Comparison of ENCODE assay signal across 31 mouse cellular contexts in the genomic region with DNA sequence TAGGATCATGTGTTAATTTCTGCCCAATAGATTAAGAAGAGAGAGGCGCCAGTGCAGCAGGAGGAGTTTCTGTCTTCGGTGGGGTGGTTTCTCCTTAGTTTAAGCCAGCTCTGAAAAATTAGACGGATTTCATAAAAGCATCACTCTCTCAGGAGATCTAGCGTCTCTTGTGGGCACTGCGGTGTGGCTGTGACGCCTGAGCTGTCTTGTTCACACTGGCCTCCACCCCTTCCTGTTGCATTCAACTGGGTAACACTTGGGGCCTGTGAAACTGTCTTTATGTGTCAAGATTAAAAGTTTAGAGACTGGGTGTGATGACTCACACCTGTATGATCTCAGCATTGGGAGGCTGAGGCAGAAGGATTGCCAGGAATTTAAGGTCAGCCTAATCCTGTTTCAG. TPM values are rescaled to one million over a fixed set of nuclear protein-coding genes. Genes with fewer than 3 reads are reported as not detected.
DNase-seq lines count a peak whose midpoint lies in the region; ATAC-seq and TF ChIP-seq lines count a peak whose summit lies in the region.
"Had no signal": no experiment of that assay in that cellular context is flagged by ENCODE, and none has a peak within 500 bp of the region (broad histone marks: within the 10 kb centered on the region; RNA-seq: fewer than 3 reads in every experiment).

No protein-coding gene starts in this region.

- H3K4me3 ChIP-seq in spleen, adult 2 months (ENCODE audit: extremely low read depth, insufficient read depth, insufficient read length): no peak overlapping the region
- H3K4me3 ChIP-seq: embryonic facial prominence, embryonic 12.5 days; embryonic facial prominence, embryonic 15.5 days; heart, embryonic 12.5 days; heart, embryonic 15.5 days; intestine, embryonic 15.5 days had no signal

- no peaks in the 10 kb centered on the region for H3K4me1 ChIP-seq in spleen, adult 2 months (ENCODE audit: control insufficient read depth, insufficient read depth, insufficient read length)
- H3K4me1 ChIP-seq: embryonic facial prominence, embryonic 12.5 days; embryonic facial prominence, embryonic 15.5 days; heart, embryonic 12.5 days; heart, embryonic 15.5 days; intestine, embryonic 15.5 days had no signal

- 84% methylated on average over 6 of the region's 6 CpGs for WGBS in spleen, adult 2 months

- peak; percentile 53 for ATAC-seq in activated CD4-positive, CD25-positive, alpha-beta regulatory T cell, adult 4 months
- ATAC-seq in monocyte, adult 5-6 weeks (replicated peaks; ENCODE audit: insufficient number of reproducible peaks, low FRiP score, low TSS enrichment, poor library complexity, severe bottlenecking): peak; percentile 69
- ATAC-seq in neutrophil, adult 5-6 weeks (ENCODE audit: extremely low read depth, insufficient number of reproducible peaks, low FRiP score, poor library complexity, severe bottlenecking): peak; percentile 21; the same call in 1 of the 2 replicates
- no peak for ATAC-seq in inflammation-experienced regulatory T-cells, adult 6 months
- ATAC-seq: forebrain, embryonic 14.5 days; forebrain, postnatal 0 days; hindbrain, postnatal 0 days; intestine, embryonic 15.5 days had no signal

- peak in 1 of 2 experiments; percentile 23 for DNase-seq in spleen, adult 2 months (ENCODE audit: low read depth in 1 of 2, low spot score in 2 of 2)
- no peak for DNase-seq in spleen, adult 12 weeks (ENCODE audit: low spot score)
- DNase-seq in heart, adult 18-20 months: no peak
- DNase-seq in left cerebral cortex, postnatal 14 days (ENCODE audit: low spot score in 2 of 2): no peak
- DNase-seq: adrenal gland, adult 2 months; adrenal gland, postnatal 14 days; cerebellum, adult 11 months; cerebellum, adult 2 months; cerebellum, adult 9-11 months; cerebellum, postnatal 25 days; forebrain, postnatal 0 days; gastrocnemius, postnatal 25 days; heart, postnatal 10 days; heart, postnatal 4 days had no signal

- intact Hi-C loops in left cerebral cortex, postnatal 14 days (cut with DNase I): no loop called here

- peaks cover 29% of the 10 kb centered on the region for H3K36me3 ChIP-seq in spleen, adult 2 months (ENCODE audit: control insufficient read depth, insufficient read depth, low read length)

- no peak for TF ChIP-seq POLR2A in spleen, adult 2 months (IDR thresholded peaks at IDR 0.05; ENCODE audit: low read depth, low read length)

- H3K27me3 ChIP-seq in spleen, adult 2 months (ENCODE audit: control insufficient read depth, insufficient read depth, low read length): no peaks in the 10 kb centered on the region
- H3K27me3 ChIP-seq: embryonic facial prominence, embryonic 12.5 days; embryonic facial prominence, embryonic 15.5 days; heart, embryonic 12.5 days; heart, embryonic 15.5 days; intestine, embryonic 15.5 days had no signal

- TF ChIP-seq CTCF in spleen, adult 2 months (IDR thresholded peaks at IDR 0.05; ENCODE audit: extremely low read depth, insufficient read depth, insufficient read length, insufficient replicate concordance): no peak

- H3K27ac ChIP-seq in spleen, adult 2 months (ENCODE audit: insufficient read depth, low read length): 0 out of 2 replicates have a peak overlapping the region, but pooled peaks have one; percentile 0
- H3K27ac ChIP-seq: embryonic facial prominence, embryonic 12.5 days; embryonic facial prominence, embryonic 15.5 days; heart, embryonic 15.5 days; hindbrain, embryonic 14.5 days; hindbrain, postnatal 0 days; intestine, embryonic 15.5 days had no signal

RNA-seq across cellular contexts. Expression of a gene that starts 31.4 kb away (rescaled TPM):
- polyA plus RNA-seq in spleen, adult 2 months (2012; rRNA removed): not detected in 2 replicates
- polyA plus RNA-seq in activated CD4-positive, CD25-positive, alpha-beta regulatory T cell, adult 4 months (2017; shearing (Covaris generic)): not detected
- total RNA-seq in monocyte, adult 5-6 weeks (2017): 0.68 to 3.5 TPM (median 2.7 TPM) in 3 replicates
- total RNA-seq in neutrophil, adult 5-6 weeks (2017): not detected in 2 replicates
- under 1 TPM in 1 of 2 experiments, not detected in 1; 0.41 TPM for total RNA-seq in heart, adult 18-20 months (2021)
- not detected for polyA plus RNA-seq in inflammation-experienced regulatory T-cells, adult 6 months (2017; shearing (Covaris generic))
- total RNA-seq in left cerebral cortex, postnatal 14 days (2021): under 1 TPM in 1 of 2 experiments, not detected in 1; 0.40 TPM
- total RNA-seq: common myeloid progenitor, adult 5-6 weeks; gastrocnemius, adult 8-10 months; gastrocnemius, postnatal 25 days; heart, adult 8-10 months; heart, postnatal 4 days; hindbrain, postnatal 0 days had no signal
- polyA plus RNA-seq: adrenal gland, adult 2 months; C2C12; embryonic facial prominence, embryonic 15.5 days; forebrain, embryonic 14.5 days; hindbrain, embryonic 11.5 days had no signal

RNA-seq across cellular contexts. Expression of a gene that starts 49.1 kb away (rescaled TPM):
- polyA plus RNA-seq in spleen, adult 2 months (2012; rRNA removed): 6.8 and 8.3 TPM in 2 replicates
- 1 to 10 TPM; 3.4 to 4.8 TPM for polyA plus RNA-seq in activated CD4-positive, CD25-positive, alpha-beta regulatory T cell, adult 4 months (2017; shearing (Covaris generic))
- total RNA-seq in monocyte, adult 5-6 weeks (2017): 28.7 to 62.7 TPM (median 37.0 TPM) in 3 replicates
- total RNA-seq in neutrophil, adult 5-6 weeks (2017): 34.7 and 35.9 TPM in 2 replicates
- total RNA-seq in heart, adult 18-20 months (2021): 10 to 100 TPM; 25.5 to 25.9 TPM
- polyA plus RNA-seq in inflammation-experienced regulatory T-cells, adult 6 months (2017; shearing (Covaris generic)): 1 to 10 TPM; 6.5 to 9.1 (median 6.8) TPM
- 10 to 100 TPM; 81.4 to 93.4 TPM for total RNA-seq in left cerebral cortex, postnatal 14 days (2021)

RNA-seq across cellular contexts. Expression of a gene that starts 49.1 kb away (rescaled TPM):
- 13.1 and 20.7 TPM in 2 replicates for polyA plus RNA-seq in spleen, adult 2 months (2012; rRNA removed)
- under 1 TPM in 1 of 2 experiments, not detected in 1; 0.33 TPM for polyA plus RNA-seq in activated CD4-positive, CD25-positive, alpha-beta regulatory T cell, adult 4 months (2017; shearing (Covaris generic))
- 18.8 to 27.0 TPM (median 24.5 TPM) in 3 replicates for total RNA-seq in monocyte, adult 5-6 weeks (2017)
- 20.1 and 22.1 TPM in 2 replicates for total RNA-seq in neutrophil, adult 5-6 weeks (2017)
- 1 to 10 TPM; 2.9 to 4.2 TPM for total RNA-seq in heart, adult 18-20 months (2021)
- polyA plus RNA-seq in inflammation-experienced regulatory T-cells, adult 6 months (2017; shearing (Covaris generic)): 1 to 10 TPM; 1.3 to 1.8 (median 1.7) TPM
- total RNA-seq in left cerebral cortex, postnatal 14 days (2021): 1 to 10 TPM in 1 of 2 experiments, under 1 TPM in 1; 0.85 to 1.5 TPM
